In genomic region chr14:37135671-37136070, GRCm38 (mm10) we compare ENCODE assay signal across 8 mouse cellular contexts. TPM values are rescaled to one million over a fixed set of nuclear protein-coding genes. Genes with fewer than 3 reads are reported as not detected.
A peak's percentile ranks its signal among the peaks of the same experiment; 100 is the strongest.
DNase-seq lines count a peak whose midpoint lies in the region; ATAC-seq lines count a peak whose summit lies in the region.

No protein-coding gene starts in this region.

- peak overlapping the region; percentile 45; the same call in 1 of the 2 replicates for H3K9ac ChIP-seq in lung, embryonic 15.5 days
- H3K9ac ChIP-seq in embryonic facial prominence, embryonic 13.5 days = peak overlapping the region; percentile 83
- peak overlapping the region; percentile 54 for H3K9ac ChIP-seq in neural tube, embryonic 15.5 days (replicated peaks)

- 2% methylated on average over 10 of the region's 10 CpGs for WGBS in lung, embryonic 15.5 days
- WGBS in embryonic facial prominence, embryonic 13.5 days = 2% methylated on average over 10 of the region's 10 CpGs
- WGBS in limb, embryonic 10.5 days = 4% methylated on average over 10 of the region's 10 CpGs
- WGBS in neural tube, embryonic 15.5 days = 1% methylated on average over 10 of the region's 10 CpGs

- no peaks in the 10 kb centered on the region for H3K9me3 ChIP-seq in lung, embryonic 15.5 days
- H3K9me3 ChIP-seq in embryonic facial prominence, embryonic 13.5 days = no peaks in the 10 kb centered on the region
- no peaks in the 10 kb centered on the region for H3K9me3 ChIP-seq in limb, embryonic 10.5 days (replicated peaks)
- no peaks in the 10 kb centered on the region for H3K9me3 ChIP-seq in neural tube, embryonic 15.5 days (replicated peaks)

- ATAC-seq in lung, embryonic 15.5 days (ENCODE audit: borderline replicate concordance, extremely low read depth, low FRiP score, low TSS enrichment) = 0 out of 2 replicates have a peak, but pooled peaks have one; percentile 21
- ATAC-seq in embryonic facial prominence, embryonic 13.5 days (ENCODE audit: insufficient number of reproducible peaks, insufficient read depth, low FRiP score, low TSS enrichment, low read depth) = no peak
- peak; percentile 49 for ATAC-seq in neural tube, embryonic 15.5 days (ENCODE audit: low FRiP score)

- peaks cover 6% of the 10 kb centered on the region for H3K4me1 ChIP-seq in lung, embryonic 15.5 days
- H3K4me1 ChIP-seq in embryonic facial prominence, embryonic 13.5 days = peaks cover 4% of the 10 kb centered on the region; the same call in 1 of the 2 replicates
- H3K4me1 ChIP-seq in limb, embryonic 10.5 days = peaks cover 6% of the 10 kb centered on the region; the same call in 1 of the 2 replicates
- H3K4me1 ChIP-seq in neural tube, embryonic 15.5 days = peaks cover 13% of the 10 kb centered on the region

- no peak overlapping the region for H3K27ac ChIP-seq in lung, embryonic 15.5 days
- H3K27ac ChIP-seq in embryonic facial prominence, embryonic 13.5 days = no peak overlapping the region
- peak overlapping the region; percentile 70; the same call in 1 of the 2 replicates for H3K27ac ChIP-seq in limb, embryonic 10.5 days
- H3K27ac ChIP-seq in neural tube, embryonic 15.5 days (replicated peaks) = peak overlapping the region; percentile 76

- H3K4me3 ChIP-seq in lung, embryonic 15.5 days = peak overlapping the region; percentile 75
- H3K4me3 ChIP-seq in embryonic facial prominence, embryonic 13.5 days = peak overlapping the region; percentile 70
- H3K4me3 ChIP-seq in limb, embryonic 10.5 days = peak overlapping the region; percentile 90
- H3K4me3 ChIP-seq in neural tube, embryonic 15.5 days (replicated peaks) = peak overlapping the region; percentile 89

- peak overlapping the region; percentile 63 for H3K4me2 ChIP-seq in lung, embryonic 15.5 days
- H3K4me2 ChIP-seq in embryonic facial prominence, embryonic 13.5 days = peak overlapping the region; percentile 67
- H3K4me2 ChIP-seq in neural tube, embryonic 15.5 days = peak overlapping the region; percentile 67

- peaks cover 17% of the 10 kb centered on the region for H3K36me3 ChIP-seq in lung, embryonic 15.5 days
- H3K36me3 ChIP-seq in embryonic facial prominence, embryonic 13.5 days = peaks cover 21% of the 10 kb centered on the region
- H3K36me3 ChIP-seq in limb, embryonic 10.5 days = peaks cover 28% of the 10 kb centered on the region
- H3K36me3 ChIP-seq in neural tube, embryonic 15.5 days = peaks cover 16% of the 10 kb centered on the region

- H3K27me3 ChIP-seq in lung, embryonic 15.5 days = no peaks in the 10 kb centered on the region
- H3K27me3 ChIP-seq in embryonic facial prominence, embryonic 13.5 days = no peaks in the 10 kb centered on the region
- no peaks in the 10 kb centered on the region for H3K27me3 ChIP-seq in limb, embryonic 10.5 days (ENCODE audit: low read depth, poor library complexity, severe bottlenecking)
- H3K27me3 ChIP-seq in neural tube, embryonic 15.5 days (replicated peaks) = no peaks in the 10 kb centered on the region

- DNase-seq in lung, postnatal 4 days = no peak
- no peak for DNase-seq in limb, embryonic 10.5 days (ENCODE audit: low spot score)
- DNase-seq in retina, embryonic 14.5 days (ENCODE audit: low spot score) = no peak
- no peak for DNase-seq in left cerebral cortex, adult 8-10 months (ENCODE audit: low spot score in 2 of 2)
- no peak for DNase-seq in testis, postnatal 10 days (ENCODE audit: low spot score)

RNA-seq across cellular contexts. Expression of gene Ghitm, which starts 0.6 kb away (rescaled TPM):
- polyA plus RNA-seq in lung, embryonic 15.5 days (2015; fragmentation: Nextera tagmentation; extraction: Ambion mirVana) = 224 and 227 TPM in 2 replicates
- polyA plus RNA-seq in embryonic facial prominence, embryonic 13.5 days (2015; fragmentation: Nextera tagmentation; extraction: Ambion mirVana) = 177 and 183 TPM in 2 replicates
- 182 TPM in 2 replicates for polyA plus RNA-seq in limb, embryonic 10.5 days (2016; fragmentation: Nextera tagmentation; extraction: Ambion mirVana)
- polyA plus RNA-seq in neural tube, embryonic 15.5 days (2015; fragmentation: Nextera tagmentation; extraction: Ambion mirVana) = 225 and 241 TPM in 2 replicates
- total RNA-seq in left cerebral cortex, adult 8-10 months (2022) = 100 to 1,000 TPM; 455 to 522 (median 488) TPM

RNA-seq across cellular contexts. Expression of gene 2610528A11Rik, which starts 21.8 kb away (rescaled TPM):
- 0.82 and 1.4 TPM in 2 replicates for polyA plus RNA-seq in lung, embryonic 15.5 days (2015; fragmentation: Nextera tagmentation; extraction: Ambion mirVana)
- 2.5 and 3.2 TPM in 2 replicates for polyA plus RNA-seq in embryonic facial prominence, embryonic 13.5 days (2015; fragmentation: Nextera tagmentation; extraction: Ambion mirVana)
- 2.7 and 3.5 TPM in 2 replicates for polyA plus RNA-seq in limb, embryonic 10.5 days (2016; fragmentation: Nextera tagmentation; extraction: Ambion mirVana)
- 0.91 and 11.1 TPM in 2 replicates for polyA plus RNA-seq in neural tube, embryonic 15.5 days (2015; fragmentation: Nextera tagmentation; extraction: Ambion mirVana)
- total RNA-seq in left cerebral cortex, adult 8-10 months (2022) = under 1 TPM in 3 of 4 experiments, not detected in 1; 0.50 to 0.91 (median 0.55) TPM

RNA-seq across cellular contexts. Expression of gene Cdhr1, which starts 37.5 kb away (rescaled TPM):
- polyA plus RNA-seq in lung, embryonic 15.5 days (2015; fragmentation: Nextera tagmentation; extraction: Ambion mirVana) = 0.06 and 0.11 TPM in 2 replicates
- polyA plus RNA-seq in embryonic facial prominence, embryonic 13.5 days (2015; fragmentation: Nextera tagmentation; extraction: Ambion mirVana) = 0.60 and 1.3 TPM in 2 replicates
- 0.04 and 0.09 TPM in 2 replicates for polyA plus RNA-seq in limb, embryonic 10.5 days (2016; fragmentation: Nextera tagmentation; extraction: Ambion mirVana)
- 2.8 and 3.1 TPM in 2 replicates for polyA plus RNA-seq in neural tube, embryonic 15.5 days (2015; fragmentation: Nextera tagmentation; extraction: Ambion mirVana)
- total RNA-seq in left cerebral cortex, adult 8-10 months (2022) = 10 to 100 TPM; 14.9 to 21.0 (median 17.0) TPM

Comparison
In these comparisons a context has a peak if more than half of its experiments do, and no peak if none do; other contexts are left out.
1. H3K27ac ChIP-seq: peak in limb, embryonic 10.5 days (single experiment) and neural tube, embryonic 15.5 days (single experiment); none in lung, embryonic 15.5 days (single experiment) and embryonic facial prominence, embryonic 13.5 days (single experiment).
2. Peak in every context shown above with its lines, with median percentiles within 50 percentile points of each other: H3K4me2 ChIP-seq, H3K4me3 ChIP-seq and H3K9ac ChIP-seq.